Mouse (Mus musculus) midbrain, embryonic 14.5 days (tissue): ENCODE data around the gene Rsph14. TPM values are rescaled to one million over a fixed set of nuclear protein-coding genes. Genes with fewer than 3 reads are reported as not detected.

Source experiments
- polyA plus RNA-seq: library from polyadenylated mRNA; unstranded; fragments of >200 nt; fragmentation: Nextera tagmentation; extraction: Ambion mirVana; gene quantifications from 2 replicates; pipeline ENCODE4 v1.2.1, GENCODE M21; 2014

Gene Rsph14
- polyA plus RNA-seq, 1 experiment from 2014 or later: 0.68 TPM

Other genes starting within 250 kb of the Rsph14 start
- 60.6 and 82.2 TPM in 2 replicates for gene Gnaz, start 65.4 kb downstream of the Rsph14 start, polyA plus RNA-seq
- 14.3 and 16.1 TPM in 2 replicates for gene Rab36, start 4.5 kb upstream of the Rsph14 start, polyA plus RNA-seq
- gene Bcr, start 28.0 kb upstream of the Rsph14 start, polyA plus RNA-seq: 20.9 and 22.8 TPM in 2 replicates
- 25.4 and 30.9 TPM in 2 replicates for gene Specc1l, start 179.5 kb upstream of the Rsph14 start, polyA plus RNA-seq